Mouse (Mus musculus) hindbrain, embryonic 12.5 days (tissue): ENCODE results near the gene Ttc21a. TPM values are rescaled to one million over a fixed set of nuclear protein-coding genes. Genes with fewer than 3 reads are reported as not detected.
A peak's percentile ranks its signal among the peaks of the same experiment; 100 is the strongest.

ENCODE experiments used
- ATAC-seq: fragments of 200-750 bp; cut with Nextera tagmentation; 2 replicates; pipeline ENCODE4 v1.8.0; 2017; ENCODE audit warnings: moderate TSS enrichment; ENCODE audit not compliant: low FRiP score
- H3K27ac ChIP-seq: fragments of 300-500 bp; sonication (generic); 2 replicates; pipeline ENCODE4 v1.5.1; 2016; ENCODE audit warnings: mild to moderate bottlenecking
- H3K27me3 ChIP-seq: fragments of 300-500 bp; sonication (generic); 2 replicates; pipeline ENCODE4 v1.6.1; 2016; ENCODE audit warnings: mild to moderate bottlenecking
- H3K36me3 ChIP-seq: fragments of 300-500 bp; sonication (generic); 2 replicates; pipeline ENCODE4 v1.6.1; 2016; ENCODE audit warnings: mild to moderate bottlenecking
- H3K4me1 ChIP-seq: fragments of 300-500 bp; sonication (generic); 2 replicates; pipeline ENCODE4 v1.6.1; 2016
- H3K4me2 ChIP-seq: fragments of 300-500 bp; sonication (generic); replicated peaks from 2 replicates; pipeline ENCODE4 v1.6.1; 2016; ENCODE audit warnings: mild to moderate bottlenecking
- H3K4me3 ChIP-seq: fragments of 300-500 bp; sonication (generic); 2 replicates; pipeline ENCODE4 v1.5.1; 2016; ENCODE audit warnings: mild to moderate bottlenecking
- H3K9ac ChIP-seq: fragments of 300-500 bp; sonication (generic); 2 replicates; pipeline ENCODE4 v1.6.1; 2016; ENCODE audit warnings: mild to moderate bottlenecking, moderate library complexity
- H3K9me3 ChIP-seq: fragments of 300-500 bp; sonication (generic); replicated peaks from 2 replicates; pipeline ENCODE4 v1.6.1; 2016; ENCODE audit warnings: mild to moderate bottlenecking
- WGBS: fragments of 180-500 bp; shearing (Covaris S2); methylation state at CpG from one replicate; pipeline ENCODE4 v1.1.7; 2016; 5-methylcytosine and 5-hydroxymethylcytosine counted together
- polyA plus RNA-seq: library from polyadenylated mRNA; unstranded; fragments of >200 nt; fragmentation: Nextera tagmentation; extraction: Ambion mirVana; gene quantifications from 2 replicates; pipeline ENCODE4 v1.2.1, GENCODE M21; 2016

The Ttc21a gene
- polyA plus RNA-seq: 1.1 and 1.5 TPM in 2 replicates

DNA sequence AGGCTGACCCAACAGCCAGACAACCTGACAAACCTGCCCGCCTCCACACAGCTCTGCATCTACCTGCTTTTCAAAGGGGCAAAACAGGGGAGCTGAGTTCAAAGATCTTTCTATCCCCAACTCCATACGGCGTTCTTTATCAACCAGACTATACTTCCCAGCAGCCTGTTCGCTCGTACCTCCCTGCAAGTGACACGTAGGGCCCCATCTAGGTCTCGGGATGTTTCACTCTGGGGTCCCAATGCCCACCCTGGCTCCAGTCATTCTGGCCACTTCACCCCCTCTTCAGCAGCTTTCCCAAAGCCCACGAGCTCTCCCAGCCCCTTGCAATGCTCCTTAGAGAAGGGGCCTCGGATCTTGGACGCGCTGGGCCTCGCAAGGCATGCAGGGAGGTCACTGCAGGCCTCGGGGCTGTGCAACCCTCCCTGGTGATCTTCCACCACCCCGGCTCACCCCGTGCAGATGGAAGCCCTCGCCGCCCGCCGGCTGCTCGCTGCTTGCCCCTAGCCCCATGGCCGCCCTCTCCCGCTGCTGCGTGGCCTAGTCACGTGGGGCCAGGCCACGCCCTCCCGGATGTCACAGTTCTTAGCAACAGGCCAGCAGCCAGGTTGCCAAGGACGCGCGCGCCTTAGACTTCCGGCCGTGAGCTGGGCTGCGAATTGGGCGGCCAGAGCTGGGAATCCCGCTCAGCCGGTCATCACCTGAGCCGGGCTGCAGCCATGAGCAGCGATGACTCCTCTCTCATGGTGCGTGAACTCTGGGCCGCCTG is at the start of gene Ttc21a, which contains the start of gene Gorasp1:
TSS of gene Ttc21a (plus strand) at position 602 of the 769 bp plus-strand sequence.
TSS of gene Gorasp1 (minus strand) at position 561 of the 769 bp plus-strand sequence.
- H3K4me1 ChIP-seq: peaks cover 14% of the 10 kb centered on the region
- H3K4me3 ChIP-seq: peak within 1 kb of the TSS; percentile 68
- ATAC-seq: peak; percentile 96
- H3K9me3 ChIP-seq: no peaks in the 10 kb centered on the region
- WGBS: 3% methylated on average over 40 of the region's 40 CpGs
- H3K36me3 ChIP-seq: peaks cover 7% of the 10 kb centered on the region; the same call in 1 of the 2 replicates
- H3K27ac ChIP-seq: peak within 1 kb of the TSS; percentile 83
- H3K27me3 ChIP-seq: no peaks in the 10 kb centered on the region
- peak within 1 kb of the TSS; percentile 88 for H3K9ac ChIP-seq
- peak within 1 kb of the TSS; percentile 89 for H3K4me2 ChIP-seq

DNA sequence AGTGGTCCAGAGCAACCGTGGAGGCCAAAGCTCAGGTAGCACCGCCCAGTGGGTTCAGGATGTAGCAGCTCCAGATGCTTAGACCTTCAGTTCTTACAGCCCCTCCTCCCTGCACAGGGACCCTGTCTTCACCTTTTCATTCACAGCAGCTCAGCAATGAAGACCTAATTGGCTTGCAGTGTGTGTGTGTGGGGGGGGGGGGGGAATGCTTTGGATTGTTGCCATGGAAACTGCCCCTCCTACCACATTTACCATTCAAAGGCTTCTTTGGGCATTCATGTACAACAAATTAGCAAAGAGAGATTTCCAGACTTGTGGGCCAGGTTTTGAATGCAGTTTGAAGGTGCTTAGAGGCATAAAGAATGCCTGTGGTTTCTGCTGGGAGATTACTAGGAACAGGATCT is 48.6 kb upstream of the Ttc21a start:
- H3K27me3 ChIP-seq: peaks cover 20% of the 10 kb centered on the region
- peak; percentile 67 for ATAC-seq
- H3K4me3 ChIP-seq: no peak overlapping the region
- no peak overlapping the region for H3K27ac ChIP-seq
- no peak overlapping the region for H3K9ac ChIP-seq
- no peaks in the 10 kb centered on the region for H3K9me3 ChIP-seq
- 20% methylated on average over 2 of the region's 2 CpGs for WGBS
- no peak overlapping the region for H3K4me2 ChIP-seq
- H3K4me1 ChIP-seq: peaks cover 12% of the 10 kb centered on the region
- H3K36me3 ChIP-seq: no peaks in the 10 kb centered on the region

DNA sequence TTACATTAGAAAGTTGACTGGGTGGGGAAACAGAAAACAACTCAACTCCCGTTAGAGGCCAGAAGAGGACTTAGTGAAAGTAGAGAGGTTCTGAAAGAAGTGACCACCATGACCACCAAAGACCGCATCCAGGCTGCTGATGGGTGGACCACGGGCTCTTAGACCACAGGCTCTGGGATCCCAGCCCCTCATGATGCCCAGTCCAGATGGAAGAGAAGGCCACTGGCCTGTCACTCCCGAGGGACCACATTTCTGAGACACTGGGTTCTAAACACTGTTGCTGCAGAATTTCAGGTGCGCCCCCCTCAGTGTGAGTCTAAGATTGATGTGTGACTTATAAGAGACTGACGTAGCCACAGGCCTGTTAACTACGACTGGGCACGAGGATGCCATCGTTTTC is 48.0 kb upstream of the Ttc21a start:
- Histone ChIP-seq H3K4me3 (no peak overlapping the region), H3K27me3 (peaks cover 20% of the 10 kb centered on the region), H3K36me3 (no peaks in the 10 kb centered on the region), H3K9ac (no peak overlapping the region), H3K4me2 (no peak overlapping the region), H3K9me3 (no peaks in the 10 kb centered on the region), H3K4me1 (peaks cover 12% of the 10 kb centered on the region), H3K27ac (no peak overlapping the region)
- no peak for ATAC-seq
- WGBS: 79% methylated on average over 9 of the region's 9 CpGs

DNA sequence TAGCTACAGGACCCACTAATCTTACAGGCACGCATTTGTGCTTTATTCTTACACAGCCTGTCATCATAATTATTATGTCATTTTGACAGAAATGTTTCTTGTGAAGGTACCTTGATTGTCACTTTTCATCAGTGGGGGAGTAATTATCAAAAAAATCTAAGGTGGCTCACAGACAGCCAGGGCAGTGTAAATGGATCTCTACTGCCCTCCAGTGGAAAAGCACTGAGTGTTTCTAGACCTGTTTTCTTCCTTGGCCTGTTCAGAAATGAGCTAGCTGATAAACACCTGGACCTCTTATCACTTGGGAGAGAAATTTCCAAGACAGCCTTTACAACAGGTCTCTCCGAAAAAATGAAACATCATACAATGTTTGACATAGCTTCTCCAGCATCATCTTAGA is 46.7 kb upstream of the Ttc21a start:
- Histone ChIP-seq H3K27me3 (peaks cover 16% of the 10 kb centered on the region), H3K36me3 (no peaks in the 10 kb centered on the region), H3K9ac (no peak overlapping the region), H3K27ac (no peak overlapping the region), H3K4me1 (peaks cover 17% of the 10 kb centered on the region), H3K9me3 (no peaks in the 10 kb centered on the region), H3K4me2 (no peak overlapping the region), H3K4me3 (no peak overlapping the region)
- no peak for ATAC-seq
- 48% methylated on average over 2 of the region's 2 CpGs for WGBS

DNA sequence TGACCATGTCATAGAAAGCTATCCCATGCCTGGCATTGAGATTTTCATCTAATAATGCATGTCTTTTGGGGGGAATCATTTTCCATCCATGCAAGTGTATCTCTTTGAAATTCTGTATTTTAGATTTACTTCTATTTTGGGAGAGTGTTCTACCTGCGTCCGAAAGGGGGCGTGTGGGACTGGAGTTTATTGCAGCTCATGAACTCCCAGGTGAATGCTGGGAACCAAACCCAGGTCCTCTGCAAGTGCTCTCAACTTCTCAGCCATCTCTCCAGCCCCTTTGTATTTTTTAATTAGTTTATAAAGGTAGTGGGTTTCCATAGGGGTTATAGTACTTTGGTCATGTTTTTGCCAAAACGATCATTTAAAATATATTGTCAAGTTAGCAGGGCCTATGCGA is 43.5 kb upstream of the Ttc21a start:
- Histone ChIP-seq H3K4me3 (no peak overlapping the region), H3K9me3 (no peaks in the 10 kb centered on the region), H3K36me3 (no peaks in the 10 kb centered on the region), H3K27me3 (peaks cover 4% of the 10 kb centered on the region), H3K4me2 (peak overlapping the region; percentile 87; the same call in 1 of the 2 replicates), H3K9ac (no peak overlapping the region), H3K27ac (peak overlapping the region; percentile 85; the same call in 1 of the 2 replicates), H3K4me1 (peaks cover 19% of the 10 kb centered on the region)
- WGBS: 90% methylated on average over 5 of the region's 5 CpGs
- ATAC-seq: no peak

DNA sequence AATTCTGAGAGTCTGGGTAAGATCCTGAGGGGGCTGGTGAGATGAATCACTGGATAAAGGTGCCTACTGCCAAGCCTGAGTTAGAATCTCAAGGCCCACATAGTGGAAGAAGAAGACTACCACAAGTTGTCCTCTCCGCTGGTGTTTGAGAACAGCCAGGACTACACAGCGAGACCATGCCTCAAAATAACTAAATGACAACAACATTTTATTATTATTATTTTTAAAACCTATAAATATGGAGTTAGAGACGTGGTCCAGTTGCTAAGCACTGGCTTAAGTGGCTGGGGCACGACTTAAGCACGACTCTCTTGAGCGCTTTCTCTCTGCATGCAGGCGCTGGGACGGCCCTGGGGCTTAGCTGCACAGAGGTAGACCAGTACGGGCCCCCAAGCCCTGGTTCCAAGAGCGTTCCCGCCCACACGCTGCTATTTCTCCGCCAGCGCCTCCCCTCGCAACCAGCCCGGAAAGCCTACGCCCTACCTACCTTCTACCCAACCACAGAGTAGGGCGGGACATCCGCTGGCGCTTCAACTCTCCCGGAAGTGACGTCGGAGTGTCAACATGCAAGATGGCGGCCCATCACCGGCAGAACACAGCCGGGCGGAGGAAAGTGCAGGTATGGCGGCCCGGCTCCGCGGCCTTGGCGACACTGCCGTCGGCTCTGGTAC is 42.9 kb upstream of the Ttc21a start, which contains the start of gene Wdr48:
TSS of gene Wdr48 (plus strand) at position 540 of the 671 bp plus-strand sequence.
- WGBS: 4% methylated on average over 34 of the region's 34 CpGs
- H3K36me3 ChIP-seq: no peaks in the 10 kb centered on the region
- no peaks in the 10 kb centered on the region for H3K9me3 ChIP-seq
- H3K4me3 ChIP-seq: peak within 1 kb of the TSS; percentile 100
- peak within 1 kb of the TSS; percentile 87 for H3K4me2 ChIP-seq
- H3K27me3 ChIP-seq: peaks cover 4% of the 10 kb centered on the region
- H3K9ac ChIP-seq: peak within 1 kb of the TSS; percentile 93
- peak within 1 kb of the TSS; percentile 85 for H3K27ac ChIP-seq
- ATAC-seq: peak; percentile 97
- H3K4me1 ChIP-seq: peaks cover 13% of the 10 kb centered on the region

DNA sequence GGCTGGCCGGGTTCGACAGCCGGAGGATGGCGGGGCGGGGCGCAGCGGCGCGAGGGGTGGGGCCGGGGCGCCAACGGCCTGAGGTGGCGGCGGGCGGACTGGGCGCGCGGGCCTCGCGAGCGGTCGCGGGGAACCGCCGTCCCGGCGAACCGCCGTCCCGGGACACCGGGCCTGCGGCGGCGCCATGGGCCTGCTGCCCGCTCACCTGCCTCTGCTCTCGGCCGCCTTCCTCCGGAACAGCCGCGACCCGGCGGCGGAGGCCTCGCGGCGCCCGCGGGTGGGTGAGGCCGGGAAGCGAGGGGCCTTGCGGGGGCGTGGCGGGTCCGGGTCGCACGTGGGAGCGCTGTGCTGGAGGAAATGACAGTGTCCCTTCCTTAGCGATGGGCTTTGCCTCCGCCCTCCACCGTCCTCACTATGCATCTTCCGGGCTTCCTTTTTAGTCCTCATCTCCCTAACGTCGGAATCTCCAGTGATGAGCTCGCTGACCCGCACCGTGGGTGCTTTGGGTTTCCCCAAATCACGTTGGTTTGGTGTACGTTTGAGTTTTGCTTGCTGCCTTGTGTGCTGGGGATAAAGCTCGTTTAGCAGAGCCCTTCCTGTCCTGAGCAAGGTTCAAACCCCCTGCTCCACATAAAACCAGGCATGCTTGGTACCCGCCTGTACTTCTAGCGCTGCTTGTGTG is 42.2 kb upstream of the Ttc21a start:
- Histone ChIP-seq H3K4me3 (peak overlapping the region; percentile 100), H3K27ac (peak overlapping the region; percentile 85), H3K4me1 (peaks cover 13% of the 10 kb centered on the region), H3K4me2 (peak overlapping the region; percentile 87), H3K9ac (peak overlapping the region; percentile 93), H3K9me3 (no peaks in the 10 kb centered on the region), H3K27me3 (peaks cover 4% of the 10 kb centered on the region), H3K36me3 (no peaks in the 10 kb centered on the region)
- WGBS: 2% methylated on average over 58 of the region's 71 CpGs
- peak; percentile 71 for ATAC-seq

DNA sequence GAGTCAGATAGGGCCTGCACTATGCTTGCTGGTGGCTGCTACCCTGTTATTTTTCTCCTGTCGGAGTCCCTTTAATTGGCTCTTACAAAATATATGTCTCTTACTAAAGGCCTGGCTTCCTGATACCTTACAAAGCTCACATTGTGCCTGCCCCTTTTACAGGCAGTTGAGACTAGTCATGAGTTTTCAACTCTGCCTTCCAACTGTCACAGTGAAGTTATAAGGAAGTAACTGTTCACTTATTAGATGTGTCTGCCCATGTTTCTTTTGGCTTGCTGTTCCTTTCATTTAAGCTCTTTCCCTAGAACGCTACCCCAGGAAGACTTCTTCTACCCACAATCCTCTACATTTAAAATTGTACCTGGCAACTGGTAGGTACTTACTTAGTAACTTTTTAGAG is 38.0 kb upstream of the Ttc21a start:
- Histone ChIP-seq H3K27me3 (no peaks in the 10 kb centered on the region), H3K9ac (no peak overlapping the region), H3K4me1 (peaks cover 13% of the 10 kb centered on the region), H3K36me3 (peaks cover 19% of the 10 kb centered on the region), H3K4me3 (no peak overlapping the region), H3K27ac (no peak overlapping the region), H3K4me2 (no peak overlapping the region), H3K9me3 (no peaks in the 10 kb centered on the region)
- ATAC-seq: no peak
- WGBS: 100% methylated on average over 2 of the region's 2 CpGs

DNA sequence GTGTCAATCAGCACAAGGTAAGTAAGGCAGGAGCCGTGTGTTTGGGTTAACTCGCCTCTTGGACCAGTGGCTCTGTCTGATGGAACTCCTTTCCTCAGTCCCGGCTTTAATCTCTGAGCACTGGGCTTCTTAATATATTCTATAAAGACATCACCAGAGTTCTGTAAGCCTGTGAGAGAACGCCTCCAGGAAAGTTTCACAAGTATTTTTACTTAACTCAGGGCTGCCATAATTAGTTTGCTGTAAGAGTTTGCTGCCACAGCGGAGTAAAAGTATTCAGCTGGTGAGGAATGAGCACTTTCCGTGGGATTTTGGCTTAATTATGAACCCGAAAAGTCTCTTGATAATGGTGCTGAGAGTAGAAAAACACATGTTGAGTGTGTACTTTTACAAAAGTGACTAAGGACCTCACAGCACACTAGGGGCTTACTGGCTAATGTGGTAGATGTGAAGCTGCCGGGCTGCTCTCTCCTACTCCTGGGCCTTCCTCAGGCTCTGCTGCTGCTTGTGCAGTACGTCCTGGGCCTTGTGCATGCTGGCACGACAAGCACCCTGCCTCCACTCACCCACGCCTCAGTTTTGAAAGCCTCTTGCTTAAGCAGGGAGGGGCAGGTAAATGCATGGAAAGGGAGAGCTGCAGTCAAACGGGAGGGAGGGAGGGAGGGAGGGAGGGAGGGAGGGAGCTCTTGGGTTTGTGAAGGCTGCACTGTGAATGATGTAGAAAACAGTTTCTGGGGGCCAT is 34.8 kb upstream of the Ttc21a start:
- no peaks in the 10 kb centered on the region for H3K9me3 ChIP-seq
- no peaks in the 10 kb centered on the region for H3K4me1 ChIP-seq
- no peak overlapping the region for H3K9ac ChIP-seq
- H3K27ac ChIP-seq: no peak overlapping the region
- ATAC-seq: no peak
- peaks cover 47% of the 10 kb centered on the region for H3K36me3 ChIP-seq
- WGBS: 95% methylated on average over 11 of the region's 12 CpGs
- H3K27me3 ChIP-seq: no peaks in the 10 kb centered on the region
- no peak overlapping the region for H3K4me3 ChIP-seq
- no peak overlapping the region for H3K4me2 ChIP-seq

DNA sequence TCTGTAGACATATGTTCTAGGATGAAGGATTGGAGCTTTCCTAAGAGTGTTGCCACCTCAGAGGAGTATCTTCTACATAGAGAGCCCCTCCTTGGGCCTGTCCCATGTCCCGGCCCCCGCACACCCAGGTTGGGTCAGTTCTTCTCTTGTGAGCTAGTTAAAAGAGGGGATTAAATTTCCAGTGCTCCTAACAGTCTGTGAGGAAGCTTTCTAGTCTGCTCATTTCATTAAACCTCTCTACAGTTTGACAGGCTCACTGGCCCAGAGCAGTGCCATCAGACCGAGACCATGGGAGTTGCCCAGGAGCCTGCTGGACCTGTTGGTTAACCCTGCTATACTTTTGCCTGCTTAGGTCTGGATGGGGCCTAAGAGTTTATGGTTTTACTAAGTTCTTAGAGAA is 28.7 kb upstream of the Ttc21a start:
- H3K9ac ChIP-seq: no peak overlapping the region
- H3K27me3 ChIP-seq: no peaks in the 10 kb centered on the region
- no peak overlapping the region for H3K4me2 ChIP-seq
- H3K4me3 ChIP-seq: no peak overlapping the region
- H3K27ac ChIP-seq: no peak overlapping the region
- no peaks in the 10 kb centered on the region for H3K9me3 ChIP-seq
- peaks cover 90% of the 10 kb centered on the region for H3K36me3 ChIP-seq
- no peak for ATAC-seq
- H3K4me1 ChIP-seq: no peaks in the 10 kb centered on the region
- 97% methylated on average over 3 of the region's 3 CpGs for WGBS

DNA sequence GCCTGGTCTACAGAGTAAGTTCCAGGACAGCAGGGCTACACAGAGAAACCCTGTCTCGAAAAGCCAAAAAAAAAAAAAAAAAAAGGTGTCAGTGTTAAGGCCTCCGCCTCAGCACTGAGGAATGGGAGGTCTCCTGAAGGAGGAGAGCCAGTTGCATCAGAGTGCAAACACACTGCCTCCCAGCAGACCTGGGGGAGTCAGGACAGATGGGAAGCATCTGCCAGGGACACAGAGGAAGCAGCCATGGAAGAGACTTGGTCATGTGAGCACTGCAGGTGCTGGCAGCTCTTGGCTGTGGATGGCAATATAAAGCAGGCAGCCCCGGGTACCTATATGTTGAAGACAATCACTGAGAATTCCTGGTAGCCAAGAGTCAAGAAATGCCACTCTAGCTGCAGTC is 27.5 kb upstream of the Ttc21a start:
- WGBS: 94% methylated on average over 3 of the region's 3 CpGs
- no peaks in the 10 kb centered on the region for H3K4me1 ChIP-seq
- H3K36me3 ChIP-seq: peaks cover 91% of the 10 kb centered on the region

More for the DNA sequence above, 27.5 kb upstream of the Ttc21a start:
- H3K9me3 ChIP-seq: no peaks in the 10 kb centered on the region
- H3K27me3 ChIP-seq: no peaks in the 10 kb centered on the region
- no peak overlapping the region for H3K27ac ChIP-seq
- H3K4me2 ChIP-seq: no peak overlapping the region
- H3K9ac ChIP-seq: no peak overlapping the region
- H3K4me3 ChIP-seq: no peak overlapping the region
- no peak for ATAC-seq
